Mouse (Mus musculus): ENCODE data around the gene Gnpat. TPM values are rescaled to one million over a fixed set of nuclear protein-coding genes. Genes with fewer than 3 reads are reported as not detected.

Gnpat gene
- total RNA-seq, 2 experiments from 2014 or later = 92.7 to 98.3 TPM

Other genes starting within 250 kb of the Gnpat start
- gene 2310022B05Rik, start 199.7 kb upstream of the Gnpat start, total RNA-seq (2021) = 10 to 100 TPM; 31.7 to 42.0 TPM
- 10 to 100 TPM; 21.4 to 28.4 TPM for gene Ttc13, start 141.1 kb upstream of the Gnpat start, total RNA-seq (2021)
- 1 to 10 TPM; 3.9 to 5.1 TPM for gene Arv1, start 140.9 kb upstream of the Gnpat start, total RNA-seq (2021)
- under 1 TPM; 0.70 to 0.94 TPM for gene Fam89a, start 111.2 kb upstream of the Gnpat start, total RNA-seq (2021)
- gene Trim67, start 69.9 kb upstream of the Gnpat start, total RNA-seq (2021) = under 1 TPM; 0.18 to 0.23 TPM
- gene 2810004N23Rik, start 87 bp downstream of the Gnpat start, total RNA-seq (2021) = 10 to 100 TPM; 32.7 to 33.3 TPM
- gene Exoc8, start 34.7 kb downstream of the Gnpat start, total RNA-seq (2021) = 1 to 10 TPM; 8.0 to 8.7 TPM
- gene Sprtn, start 34.9 kb downstream of the Gnpat start, total RNA-seq (2021) = 10 to 100 TPM in 1 of 2 experiments, 1 to 10 TPM in 1; 9.6 to 10.7 TPM
- 10 to 100 TPM; 60.0 to 71.9 TPM for gene Egln1, start 86.3 kb downstream of the Gnpat start, total RNA-seq (2021)
- 10 to 100 TPM; 74.9 to 76.4 TPM for gene Tsnax, start 150.0 kb downstream of the Gnpat start, total RNA-seq (2021)
- 1 to 10 TPM; 2.6 to 4.0 TPM for gene Disc1, start 191.2 kb downstream of the Gnpat start, total RNA-seq (2021)